Mouse (Mus musculus) lung, postnatal 4 days (tissue): ENCODE measurements around the gene Olfr1437.
"Not testable (repeated sequence)": the region's sequence is repeated elsewhere in the genome, so short reads cannot be mapped to it uniquely, and the experiment has no call there.

Source experiments
- DNase-seq, 2 experiments: peaks; one replicate each; pipeline ENCODE4 v3.0.0; 2021

The Olfr1437 gene

GRCm38 (mm10) chr19:12325001-12325400 lies at the start of gene Olfr1437:
Gene Olfr1437 (minus strand): TSS chr19:12325101.
- no peak for DNase-seq

- no peak for DNase-seq
Measured at GRCm38 (mm10) chr19:12374465-12375025, 49.6 kb upstream of the Olfr1437 start.

- no peak for DNase-seq
Measured at GRCm38 (mm10) chr19:12373004-12373403, 48.1 kb upstream of the Olfr1437 start.

GRCm38 (mm10) chr19:12335810-12336209 lies 10.9 kb upstream of the Olfr1437 start, which contains the start of gene Olfr1438-ps1:
Gene Olfr1438-ps1 (minus strand): TSS chr19:12335910.
- no peak for DNase-seq

- DNase-seq, result not testable (repeated sequence)
Measured at GRCm38 (mm10) chr19:12299030-12299429, 25.9 kb downstream of the Olfr1437 start, which contains the start of gene Olfr1436. Gene Olfr1436 (minus strand): TSS chr19:12299130.

- DNase-seq, result no peak
Measured at GRCm38 (mm10) chr19:12292979-12293378, 31.9 kb downstream of the Olfr1437 start.

- no peak for DNase-seq
Measured at GRCm38 (mm10) chr19:12279554-12279953, 45.3 kb downstream of the Olfr1437 start, which contains the start of gene Olfr1434. Gene Olfr1434 (plus strand): TSS chr19:12279854.
